Mouse (Mus musculus) ES-Bruce4 (cell line): ENCODE data around the gene Myf5.

Experiments
- CTCF ChIP-seq: IDR thresholded peaks from one replicate; pipeline ENCODE4 v1.8.1; 2011; ENCODE audit warnings: low read depth, low read length
- EP300 ChIP-seq: IDR thresholded peaks from 2 replicates; pipeline ENCODE4 v1.6.1; 2011; ENCODE audit warnings: low read depth, low read length; ENCODE audit not compliant: insufficient read depth

DNA sequence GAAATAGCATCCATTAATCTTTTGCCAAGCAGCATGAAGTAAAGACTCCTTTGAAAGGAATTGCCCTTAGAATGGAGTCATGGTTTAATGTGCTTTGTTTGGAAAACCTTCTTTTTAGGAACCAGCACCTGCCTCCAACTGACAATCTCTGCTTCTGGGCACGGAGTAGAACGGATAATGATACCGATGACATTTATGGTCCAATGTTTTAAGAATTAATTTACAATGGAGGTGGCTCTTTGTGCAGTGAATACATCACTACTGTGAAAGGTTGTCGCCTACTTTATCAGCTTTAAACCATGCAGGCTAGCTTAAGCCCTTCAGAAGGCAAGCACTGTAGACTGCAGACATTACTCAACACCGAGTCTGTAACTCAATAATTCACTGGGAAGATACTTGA lies 14.2 kb downstream of the Myf5 start:
- TF ChIP-seq CTCF = no peak
- TF ChIP-seq EP300 = no peak
